Mouse (Mus musculus) cerebellum, adult 11-12 months (tissue): ENCODE results near the gene Rasa3.

Experiments used
- DNase-seq: peaks from one replicate; pipeline ENCODE4 v3.0.0; 2022

The Rasa3 gene

GRCm38 (mm10) chr8:13541526-13541925 lies 135.9 kb downstream of the Rasa3 start:
- DNase-seq = no peak

- no peak for DNase-seq
Observed at GRCm38 (mm10) chr8:13540122-13540521, 137.3 kb downstream of the Rasa3 start.

GRCm38 (mm10) chr8:13538821-13539220 lies 138.6 kb downstream of the Rasa3 start:
- no peak for DNase-seq

GRCm38 (mm10) chr8:13537102-13537501 lies 140.3 kb downstream of the Rasa3 start:
- DNase-seq = no peak

- no peak for DNase-seq
Observed at GRCm38 (mm10) chr8:13533123-13533522, 144.3 kb downstream of the Rasa3 start.

GRCm38 (mm10) chr8:13531602-13532171 lies 145.7 kb downstream of the Rasa3 start:
- no peak for DNase-seq

- DNase-seq = peak; percentile 96
Observed at GRCm38 (mm10) chr8:13530941-13531340, 146.5 kb downstream of the Rasa3 start.

GRCm38 (mm10) chr8:13530401-13530800 lies 147.0 kb downstream of the Rasa3 start:
- DNase-seq = no peak

GRCm38 (mm10) chr8:13529891-13530316 lies 147.5 kb downstream of the Rasa3 start:
- peak; percentile 94 for DNase-seq

- DNase-seq = no peak
Observed at GRCm38 (mm10) chr8:13529011-13529840, 148.2 kb downstream of the Rasa3 start.

GRCm38 (mm10) chr8:13521392-13521791 lies 156.0 kb downstream of the Rasa3 start:
- no peak for DNase-seq

GRCm38 (mm10) chr8:13520349-13520748 lies 157.1 kb downstream of the Rasa3 start:
- no peak for DNase-seq

GRCm38 (mm10) chr8:13519503-13519902 lies 157.9 kb downstream of the Rasa3 start:
- no peak for DNase-seq

- no peak for DNase-seq
Observed at GRCm38 (mm10) chr8:13517284-13517781, 160.1 kb downstream of the Rasa3 start.
